Comparison of ENCODE assay signal across 18 mouse cellular contexts in the genomic region with DNA sequence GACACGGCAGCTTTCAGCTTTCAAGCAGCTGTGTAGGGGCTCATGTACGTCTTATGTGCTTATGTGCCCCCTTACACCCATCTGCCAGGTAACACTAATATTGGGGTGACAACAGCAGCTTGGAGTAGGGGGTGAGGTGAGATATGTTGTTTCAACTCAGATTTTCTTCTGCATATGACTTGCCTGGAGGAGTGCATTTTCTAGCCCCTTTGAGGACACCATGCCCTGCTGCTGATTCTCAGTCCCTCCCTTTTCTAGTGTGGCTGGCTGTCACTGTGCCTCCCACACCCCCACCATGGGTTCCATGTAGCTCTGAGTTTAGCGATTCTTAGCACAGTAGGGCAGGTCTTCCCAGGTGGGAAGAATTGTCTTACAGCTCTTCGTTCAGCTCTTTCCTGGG. TPM values are rescaled to one million over a fixed set of nuclear protein-coding genes. Genes with fewer than 3 reads are reported as not detected.
DNase-seq lines count a peak whose midpoint lies in the region; ATAC-seq lines count a peak whose summit lies in the region.
"Had no signal": no experiment of that assay in that cellular context is flagged by ENCODE, and none has a peak within 500 bp of the region (broad histone marks: within the 10 kb centered on the region; RNA-seq: fewer than 3 reads in every experiment).

No protein-coding gene starts in this region.

- no peak overlapping the region for H3K4me3 ChIP-seq in midbrain, embryonic 11.5 days (ENCODE audit: low read depth, low read length)
- H3K4me3 ChIP-seq in midbrain, embryonic 10.5 days, result no peak overlapping the region

- 96% methylated on average over 4 of the region's 4 CpGs for WGBS in midbrain, embryonic 11.5 days
- WGBS in midbrain, embryonic 10.5 days, result 92% methylated on average over 4 of the region's 4 CpGs

- peak; percentile 72 for DNase-seq in heart, adult 11 months
- DNase-seq in heart, adult 18-20 months, result no peak
- DNase-seq in midbrain, embryonic 11.5 days (ENCODE audit: low spot score, missing footprints), result peak; percentile 76
- no peak for DNase-seq in midbrain, embryonic 10.5 days (ENCODE audit: low spot score)
- DNase-seq: adrenal gland, adult 2 months; adrenal gland, adult 8-10 months; adrenal gland, postnatal 10 days; adrenal gland, postnatal 14 days; adrenal gland, postnatal 25 days; adrenal gland, postnatal 36 days; B cell, adult 2 months; cerebellum, adult 11 months; cerebellum, adult 11-12 months; cerebellum, adult 18-20 months had no signal

- H3K4me1 ChIP-seq in midbrain, embryonic 11.5 days (ENCODE audit: control insufficient read depth, insufficient read depth, low read length), result no peaks in the 10 kb centered on the region
- no peaks in the 10 kb centered on the region for H3K4me1 ChIP-seq in midbrain, embryonic 10.5 days

- H3K27ac ChIP-seq in midbrain, embryonic 11.5 days (ENCODE audit: low read depth, low read length), result no peak overlapping the region
- no peak overlapping the region for H3K27ac ChIP-seq in midbrain, embryonic 10.5 days (replicated peaks)

- no peak overlapping the region for H3K4me2 ChIP-seq in midbrain, embryonic 11.5 days

- H3K27me3 ChIP-seq in midbrain, embryonic 11.5 days (ENCODE audit: control insufficient read depth, insufficient read depth, low read length), result no peaks in the 10 kb centered on the region
- no peaks in the 10 kb centered on the region for H3K27me3 ChIP-seq in midbrain, embryonic 10.5 days (ENCODE audit: low read depth, poor library complexity, severe bottlenecking)
- H3K27me3 ChIP-seq: CH12.LX, Patski had no signal

- no peak for ATAC-seq in midbrain, embryonic 11.5 days (ENCODE audit: low FRiP score)
- ATAC-seq: activated CD4-positive, CD25-positive, alpha-beta regulatory T cell, adult 4 months; CD4-positive, CD25-positive, alpha-beta regulatory T cell, adult 4 months; Patski had no signal

- no peak overlapping the region for H3K9ac ChIP-seq in midbrain, embryonic 11.5 days (ENCODE audit: low read length)

- H3K9me3 ChIP-seq in midbrain, embryonic 11.5 days (ENCODE audit: control insufficient read depth, low read length), result no peaks in the 10 kb centered on the region
- H3K9me3 ChIP-seq in midbrain, embryonic 10.5 days (replicated peaks), result no peaks in the 10 kb centered on the region

- peaks cover 12% of the 10 kb centered on the region; the same call in 1 of the 2 replicates for H3K36me3 ChIP-seq in midbrain, embryonic 11.5 days (ENCODE audit: control insufficient read depth, insufficient read depth, low read length)
- H3K36me3 ChIP-seq in midbrain, embryonic 10.5 days, result peaks cover 98% of the 10 kb centered on the region

RNA-seq across cellular contexts. Expression of gene Cds2, which starts 38.5 kb away (rescaled TPM):
- 10 to 100 TPM; 81.6 to 88.8 TPM for total RNA-seq in heart, adult 18-20 months (2021)
- polyA plus RNA-seq in midbrain, embryonic 11.5 days (2014; fragmentation: Nextera tagmentation; extraction: Ambion mirVana), result 25.6 and 30.7 TPM in 2 replicates
- polyA plus RNA-seq in midbrain, embryonic 10.5 days (2016; fragmentation: Nextera tagmentation; extraction: Ambion mirVana), result 21.4 and 22.7 TPM in 2 replicates

RNA-seq across cellular contexts. Expression of gene Pcna, which starts 48.3 kb away (rescaled TPM):
- 10 to 100 TPM; 40.6 to 41.8 TPM for total RNA-seq in heart, adult 18-20 months (2021)
- polyA plus RNA-seq in midbrain, embryonic 11.5 days (2014; fragmentation: Nextera tagmentation; extraction: Ambion mirVana), result 405 and 408 TPM in 2 replicates
- 383 and 428 TPM in 2 replicates for polyA plus RNA-seq in midbrain, embryonic 10.5 days (2016; fragmentation: Nextera tagmentation; extraction: Ambion mirVana)

RNA-seq across cellular contexts. Expression of gene Tmem230, which starts 53.8 kb away (rescaled TPM):
- 10 to 100 TPM; 24.7 to 26.9 TPM for total RNA-seq in heart, adult 18-20 months (2021)
- 54.2 and 57.1 TPM in 2 replicates for polyA plus RNA-seq in midbrain, embryonic 11.5 days (2014; fragmentation: Nextera tagmentation; extraction: Ambion mirVana)
- 40.3 and 47.6 TPM in 2 replicates for polyA plus RNA-seq in midbrain, embryonic 10.5 days (2016; fragmentation: Nextera tagmentation; extraction: Ambion mirVana)

Comparison
In these comparisons a context has a peak if more than half of its experiments do, and no peak if none do; other contexts are left out.
1. DNase-seq: peak in heart, adult 11 months (single experiment) and midbrain, embryonic 11.5 days (single experiment); none in heart, adult 18-20 months (0 of 2) and midbrain, embryonic 10.5 days (single experiment).